Mouse (Mus musculus) R1 (cell line): ENCODE results near the gene Gm13279.
"Not testable (repeated sequence)": the region's sequence is repeated elsewhere in the genome, so short reads cannot be mapped to it uniquely, and the experiment has no call there.

Experiments
- DNase-seq: peaks from one replicate; pipeline ENCODE4 v3.0.0-alpha.2; 2018; ENCODE audit warnings: low read depth, low spot score

Gm13279 gene

DNA sequence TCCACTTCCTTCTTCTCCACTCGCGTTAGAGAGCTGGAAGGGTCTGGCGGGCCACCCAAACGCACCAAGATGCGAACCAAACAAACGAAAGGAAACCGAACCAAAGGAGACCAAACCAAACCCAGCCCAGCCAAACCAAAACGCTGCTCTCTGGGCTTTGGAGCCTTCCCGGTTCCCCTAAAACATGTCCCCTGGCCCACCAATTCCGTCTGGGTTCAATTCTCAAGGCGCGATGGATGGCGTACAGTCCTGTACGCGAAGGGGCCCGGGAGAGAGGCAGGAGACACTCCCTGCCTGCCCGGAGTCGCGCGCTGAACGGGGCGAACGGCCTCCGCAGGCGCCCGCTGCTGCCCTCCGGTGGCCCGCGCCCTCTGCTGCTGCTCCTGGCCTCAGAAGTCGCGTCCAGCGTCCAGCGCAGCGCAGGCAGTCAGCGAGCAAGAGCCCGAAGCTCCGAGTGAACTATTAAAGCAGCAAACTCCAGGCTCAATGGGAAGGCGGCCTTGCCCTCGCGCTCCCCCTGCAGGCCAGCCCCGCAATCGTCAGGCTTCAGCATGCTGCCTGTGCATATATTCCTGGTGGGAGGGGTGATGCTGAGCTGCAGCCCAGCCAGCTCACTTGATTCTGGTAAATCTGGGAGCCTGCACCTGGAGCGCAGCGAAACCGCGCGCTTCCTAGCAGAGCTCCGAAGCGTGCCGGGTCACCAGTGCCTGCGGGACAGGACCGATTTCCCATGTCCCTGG lies 3.1 kb upstream of the Gm13279 start, which contains the start of gene Gm13275:
Gene Gm13275 (plus strand): TSS at position 552 of the 740 bp plus-strand sequence.
- not testable (repeated sequence) for DNase-seq

DNA sequence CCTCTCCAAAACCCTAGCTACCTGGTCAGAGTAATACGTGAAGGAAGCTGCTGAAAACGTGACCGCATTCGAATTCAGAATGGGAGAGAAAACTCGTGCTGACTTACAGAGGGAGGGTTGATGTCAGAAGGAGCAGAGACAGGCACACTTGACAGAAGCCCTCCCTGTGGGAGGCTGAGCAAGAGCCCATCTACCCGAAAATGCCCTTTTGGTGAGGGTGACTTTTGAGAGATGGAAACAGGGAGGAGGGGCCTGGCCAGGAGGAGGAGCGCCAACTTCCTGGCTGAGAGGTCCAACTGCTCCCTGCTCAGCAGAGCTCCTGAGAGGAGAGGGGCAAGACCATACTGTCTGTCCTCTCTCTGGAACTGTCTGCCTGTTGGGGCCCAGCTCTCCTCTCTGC lies 2.2 kb downstream of the Gm13279 start, which contains the start of gene Gm13285:
Gene Gm13285 (plus strand): TSS at position 301 of the 400 bp plus-strand sequence.
- not testable (repeated sequence) for DNase-seq

DNA sequence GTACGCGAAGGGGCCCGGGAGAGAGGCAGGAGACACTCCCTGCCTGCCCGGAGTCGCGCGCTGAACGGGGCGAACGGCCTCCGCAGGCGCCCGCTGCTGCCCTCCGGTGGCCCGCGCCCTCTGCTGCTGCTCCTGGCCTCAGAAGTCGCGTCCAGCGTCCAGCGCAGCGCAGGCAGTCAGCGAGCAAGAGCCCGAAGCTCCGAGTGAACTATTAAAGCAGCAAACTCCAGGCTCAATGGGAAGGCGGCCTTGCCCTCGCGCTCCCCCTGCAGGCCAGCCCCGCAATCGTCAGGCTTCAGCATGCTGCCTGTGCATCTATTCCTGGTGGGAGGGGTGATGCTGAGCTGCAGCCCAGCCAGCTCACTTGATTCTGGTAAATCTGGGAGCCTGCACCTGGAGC lies 5.8 kb downstream of the Gm13279 start, which contains the start of gene Gm13287:
Gene Gm13287 (plus strand): TSS at position 301 of the 400 bp plus-strand sequence.
- not testable (repeated sequence) for DNase-seq

DNA sequence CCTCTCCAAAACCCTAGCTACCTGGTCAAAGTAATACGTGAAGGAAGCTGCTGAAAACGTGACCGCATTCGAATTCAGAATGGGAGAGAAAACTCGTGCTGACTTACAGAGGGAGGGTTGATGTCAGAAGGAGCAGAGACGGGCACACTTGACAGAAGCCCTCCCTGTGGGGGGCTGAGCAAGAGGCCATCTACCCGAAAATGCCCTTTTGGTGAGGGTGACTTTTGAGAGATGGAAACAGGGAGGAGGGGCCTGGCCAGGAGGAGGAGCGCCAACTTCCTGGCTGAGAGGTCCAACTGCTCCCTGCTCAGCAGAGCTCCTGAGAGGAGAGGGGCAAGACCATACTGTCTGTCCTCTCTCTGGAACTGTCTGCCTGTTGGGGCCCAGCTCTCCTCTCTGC lies 8.0 kb downstream of the Gm13279 start, which contains the start of gene Gm13288:
Gene Gm13288 (plus strand): TSS at position 301 of the 400 bp plus-strand sequence.
- DNase-seq: not testable (repeated sequence)

DNA sequence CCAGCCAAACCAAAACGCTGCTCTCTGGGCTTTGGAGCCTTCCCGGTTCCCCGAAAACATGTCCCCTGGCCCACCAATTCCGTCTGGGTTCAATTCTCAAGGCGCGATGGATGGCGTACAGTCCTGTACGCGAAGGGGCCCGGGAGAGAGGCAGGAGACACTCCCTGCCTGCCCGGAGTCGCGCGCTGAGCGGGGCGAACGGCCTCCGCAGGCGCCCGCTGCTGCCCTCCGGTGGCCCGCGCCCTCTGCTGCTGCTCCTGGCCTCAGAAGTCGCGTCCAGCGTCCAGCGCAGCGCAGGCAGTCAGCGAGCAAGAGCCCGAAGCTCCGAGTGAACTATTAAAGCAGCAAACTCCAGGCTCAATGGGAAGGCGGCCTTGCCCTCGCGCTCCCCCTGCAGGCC lies 8.6 kb downstream of the Gm13279 start:
- not testable (repeated sequence) for DNase-seq

DNA sequence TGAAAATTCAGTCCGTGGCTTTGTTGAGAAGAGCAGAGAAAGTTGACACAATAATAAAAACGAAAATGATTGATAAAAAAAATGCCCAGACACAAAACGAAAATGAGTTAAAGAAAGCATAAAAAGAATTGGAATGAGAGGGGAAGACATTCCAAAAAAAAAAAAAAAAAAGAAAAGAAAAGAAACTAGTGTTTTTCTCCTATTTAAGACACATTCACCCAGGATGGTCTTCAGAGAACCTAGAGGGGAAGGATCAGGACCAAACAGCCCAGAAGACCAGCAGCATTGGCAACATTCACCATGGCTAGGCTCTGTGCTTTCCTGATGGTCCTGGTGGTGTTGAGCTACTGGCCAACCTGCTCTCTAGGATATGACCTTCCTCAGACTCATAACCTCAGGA lies 18.7 kb downstream of the Gm13279 start, which contains the start of gene Ifna7:
Gene Ifna7 (plus strand): TSS at position 301 of the 400 bp plus-strand sequence.
- no peak for DNase-seq

DNA sequence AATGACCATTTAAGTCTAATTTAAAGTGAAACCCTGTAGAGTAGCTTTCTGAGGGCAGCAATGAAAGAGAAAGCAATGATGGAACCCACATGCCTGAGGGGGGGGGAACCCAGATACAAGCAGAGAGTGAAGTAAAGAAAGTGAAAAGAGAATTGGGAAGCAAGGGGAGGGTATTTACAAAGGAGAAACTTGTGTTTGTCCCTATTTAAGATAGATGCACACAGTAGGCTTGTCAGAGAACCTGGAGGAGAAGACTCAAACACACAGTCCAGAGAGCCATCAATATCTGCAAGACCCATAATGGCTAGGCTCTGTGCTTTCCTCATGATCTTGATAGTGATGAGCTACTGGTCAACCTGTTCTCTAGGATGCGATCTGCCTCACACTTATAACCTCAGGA lies 22.5 kb downstream of the Gm13279 start, which contains the start of gene Ifna11:
Gene Ifna11 (plus strand): TSS at position 301 of the 400 bp plus-strand sequence.
- DNase-seq: no peak

DNA sequence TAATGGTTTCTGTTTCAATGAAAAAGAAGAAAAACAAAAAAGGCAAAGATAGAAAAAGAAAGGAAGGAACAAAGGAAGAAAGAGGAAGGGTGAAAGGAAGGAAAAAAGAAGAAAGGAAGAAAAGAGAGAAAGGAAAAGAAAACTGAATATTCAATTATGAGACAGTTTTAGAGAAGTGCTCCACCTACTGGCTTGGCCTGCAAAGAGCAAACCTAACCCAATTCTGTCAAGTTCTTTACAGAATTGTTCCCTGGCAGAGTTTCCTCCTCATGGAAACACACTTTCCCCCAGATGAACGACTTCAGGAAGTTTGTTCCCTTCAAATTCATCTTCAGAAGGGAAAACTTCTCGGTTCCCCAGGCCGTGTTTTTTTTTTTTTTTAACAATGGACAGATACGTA lies 25.8 kb downstream of the Gm13279 start:
- DNase-seq: no peak

DNA sequence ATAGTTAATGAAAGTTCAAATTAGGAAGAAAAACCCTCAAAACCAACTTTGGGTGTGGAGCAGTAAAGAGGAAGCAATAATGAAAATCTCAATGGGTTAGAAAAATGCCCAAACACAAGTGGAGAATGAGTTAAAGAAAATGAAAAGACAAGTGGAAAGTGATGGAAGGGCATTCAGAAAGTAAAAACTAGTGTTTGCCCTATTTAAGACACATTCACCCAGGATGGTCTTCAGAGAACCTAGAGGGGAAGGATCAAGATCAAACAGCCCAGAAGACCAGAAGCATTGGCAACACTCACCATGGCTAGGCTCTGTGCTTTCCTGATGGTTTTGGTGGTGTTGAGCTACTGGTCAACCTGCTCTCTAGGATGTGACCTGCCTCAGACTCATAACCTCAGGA lies 29.9 kb downstream of the Gm13279 start, which contains the start of gene Ifna6:
Gene Ifna6 (plus strand): TSS at position 301 of the 400 bp plus-strand sequence.
- not testable (repeated sequence) for DNase-seq

DNA sequence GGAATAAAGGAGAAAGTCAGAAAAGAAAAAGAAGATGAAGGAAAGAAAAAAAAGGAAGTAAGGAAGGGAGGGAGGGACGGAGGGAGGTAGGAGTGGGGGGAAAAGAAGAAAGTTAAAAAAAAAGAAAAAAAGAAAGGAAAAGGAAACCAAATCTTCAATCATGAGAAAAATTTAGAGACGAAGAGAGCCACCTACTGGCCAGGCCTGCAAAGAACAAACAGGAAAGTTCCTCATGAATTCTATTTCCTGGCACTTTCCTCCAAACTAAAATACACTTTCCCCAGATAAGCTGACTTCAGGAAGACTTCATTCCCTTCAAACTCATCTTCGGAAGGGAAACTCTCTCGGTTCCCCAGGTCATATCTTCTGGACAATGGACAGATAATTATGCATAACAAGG lies 33.3 kb downstream of the Gm13279 start:
- peak; percentile 26 for DNase-seq

DNA sequence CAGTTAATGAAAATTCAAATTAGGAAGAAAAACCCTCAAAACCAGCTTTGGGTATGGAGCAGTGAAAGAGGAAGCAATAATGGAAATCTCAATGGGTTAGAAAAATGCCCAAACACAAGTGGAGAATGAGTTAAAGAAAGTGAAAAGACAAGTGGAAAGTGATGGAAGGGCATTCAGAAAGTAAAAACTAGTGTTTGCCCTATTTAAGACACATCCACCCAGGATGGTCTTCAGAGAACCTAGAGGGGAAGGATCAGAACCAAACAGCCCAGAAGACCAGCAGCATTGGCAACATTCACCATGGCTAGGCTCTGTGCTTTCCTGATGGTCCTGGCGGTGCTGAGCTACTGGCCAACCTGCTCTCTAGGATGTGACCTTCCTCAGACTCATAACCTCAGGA lies 38.0 kb downstream of the Gm13279 start, which contains the start of gene Ifna5:
Gene Ifna5 (plus strand): TSS at position 301 of the 400 bp plus-strand sequence.
- DNase-seq: not testable (repeated sequence)

DNA sequence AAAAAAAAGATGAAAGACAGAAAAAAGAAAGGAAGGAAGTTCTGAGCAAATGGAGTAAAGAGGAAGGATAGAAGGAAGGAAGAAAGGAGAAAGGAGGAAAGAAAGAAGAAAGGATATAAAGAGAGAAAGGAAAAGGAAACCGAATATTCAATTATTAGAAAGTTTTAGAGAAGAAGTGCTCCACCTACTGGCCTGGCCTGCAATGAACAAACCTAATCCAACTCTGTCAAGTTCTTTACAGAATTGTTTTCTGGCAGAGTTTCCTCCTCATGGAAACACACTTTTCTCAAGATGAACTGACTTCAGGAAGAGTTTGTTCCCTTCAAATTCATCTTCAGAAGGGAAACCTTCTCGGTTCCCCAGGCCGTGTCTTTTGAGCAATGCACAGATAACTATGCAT lies 41.6 kb downstream of the Gm13279 start:
- no peak for DNase-seq

DNA sequence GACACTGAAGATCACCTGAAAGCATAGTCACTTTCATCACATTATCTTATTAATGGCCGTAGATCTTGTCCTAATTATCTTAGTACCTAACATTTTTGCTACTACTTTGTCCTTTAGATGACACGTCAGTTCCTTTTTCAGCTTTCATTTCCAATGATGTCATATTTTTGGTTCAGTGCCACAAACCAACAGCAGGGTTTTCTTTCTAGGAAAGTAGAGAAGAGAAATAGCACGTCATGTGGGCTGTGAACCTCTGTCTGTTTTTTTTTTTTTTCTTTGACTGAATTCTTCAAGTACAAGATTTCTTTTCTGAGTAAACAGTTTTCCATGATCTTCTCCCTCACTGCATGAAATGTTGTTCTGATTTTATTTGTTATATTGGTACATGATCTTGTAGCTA lies 42.9 kb downstream of the Gm13279 start:
- no peak for DNase-seq

DNA sequence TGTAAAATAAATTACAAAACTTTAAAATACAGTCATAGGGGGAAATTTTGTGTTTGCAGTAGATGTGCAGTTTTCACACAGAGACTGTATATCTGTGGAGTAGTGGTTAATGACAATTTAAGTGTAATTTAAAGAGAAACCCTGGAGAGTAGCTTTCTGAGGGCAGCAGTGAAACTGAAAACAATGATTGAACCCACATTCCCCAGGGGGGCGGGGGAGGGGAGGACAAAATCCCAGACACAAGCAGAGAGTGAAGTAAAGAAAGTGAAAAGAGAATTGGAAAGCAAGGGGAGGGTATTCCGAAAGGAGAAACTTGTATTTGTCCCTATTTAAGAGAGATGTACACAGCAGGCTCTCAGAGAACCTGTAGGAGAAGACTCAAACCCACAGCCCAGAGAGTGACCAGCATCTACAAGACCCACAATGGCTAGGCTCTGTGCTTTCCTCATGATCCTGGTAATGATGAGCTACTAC lies 44.3 kb downstream of the Gm13279 start, which contains the start of gene Ifna4:
Gene Ifna4 (plus strand): TSS at position 424 of the 474 bp plus-strand sequence.
- DNase-seq: no peak

DNA sequence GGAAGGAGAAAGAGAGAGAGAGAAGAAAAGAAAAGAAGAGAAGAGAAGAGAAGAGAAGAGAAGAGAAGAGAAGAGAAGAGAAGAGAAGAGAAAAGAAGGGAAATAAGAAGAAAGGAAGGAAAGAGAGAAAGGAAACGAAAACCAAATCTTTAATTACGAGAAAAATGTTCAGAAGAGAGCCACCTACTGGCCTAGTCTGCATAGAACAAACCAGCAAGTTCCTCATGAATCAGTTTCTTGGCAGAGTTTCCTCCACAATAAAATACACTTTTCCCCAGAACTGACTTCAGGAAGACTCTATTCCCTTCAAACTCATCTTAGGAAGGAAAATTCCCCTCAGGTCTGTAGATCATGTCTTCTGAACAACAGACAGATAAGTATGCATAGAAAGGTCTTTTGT lies 48.1 kb downstream of the Gm13279 start:
- DNase-seq: no peak
